Comparison of ENCODE assay signal across 8 mouse cellular contexts in genomic region chr10:84382900-84383883, GRCm38 (mm10). TPM values are rescaled to one million over a fixed set of nuclear protein-coding genes. Genes with fewer than 3 reads are reported as not detected.
DNase-seq lines count a peak whose midpoint lies in the region; ATAC-seq and TF ChIP-seq lines count a peak whose summit lies in the region.

No protein-coding gene starts in this region.

- no peak for DNase-seq in frontal cortex, postnatal 36 days (ENCODE audit: low spot score in 2 of 2)
- peak; percentile 91 for DNase-seq in brain, embryonic 14.5 days (ENCODE audit: low read depth)
- peak; percentile 72 for DNase-seq in hindbrain, embryonic 11.5 days (ENCODE audit: low spot score)
- DNase-seq in gastrocnemius, adult 18-20 months (ENCODE audit: low spot score) = no peak

- TF ChIP-seq POLR2A in brain, embryonic 14.5 days (IDR thresholded peaks at IDR 0.05; ENCODE audit: borderline replicate concordance, extremely low read depth, insufficient read depth, insufficient read length, poor library complexity, severe bottlenecking) = no peak

- H3K9ac ChIP-seq in hindbrain, embryonic 11.5 days (ENCODE audit: low read depth, low read length) = no peak overlapping the region
- no peak overlapping the region for H3K9ac ChIP-seq in lung, embryonic 15.5 days
- no peak overlapping the region for H3K9ac ChIP-seq in stomach, embryonic 15.5 days

- WGBS in hindbrain, embryonic 11.5 days = 24% methylated on average over 17 of the region's 17 CpGs
- WGBS in lung, embryonic 15.5 days = 10% methylated on average over 17 of the region's 17 CpGs
- WGBS in stomach, embryonic 15.5 days = 14% methylated on average over 17 of the region's 17 CpGs

- H3K9me3 ChIP-seq in hindbrain, embryonic 11.5 days (ENCODE audit: control insufficient read depth, low read length) = no peaks in the 10 kb centered on the region
- H3K9me3 ChIP-seq in lung, embryonic 15.5 days = no peaks in the 10 kb centered on the region
- H3K9me3 ChIP-seq in stomach, embryonic 15.5 days = no peaks in the 10 kb centered on the region

- peaks cover 21% of the 10 kb centered on the region for H3K4me1 ChIP-seq in hindbrain, embryonic 11.5 days (replicated peaks; ENCODE audit: control insufficient read depth, insufficient read depth, low read length)
- peaks cover 40% of the 10 kb centered on the region for H3K4me1 ChIP-seq in lung, embryonic 15.5 days
- peaks cover 14% of the 10 kb centered on the region for H3K4me1 ChIP-seq in stomach, embryonic 15.5 days

- no peak for TF ChIP-seq CTCF in brain, embryonic 14.5 days (IDR thresholded peaks at IDR 0.05; ENCODE audit: borderline replicate concordance, extremely low read depth, insufficient read depth, insufficient read length)

- ATAC-seq in frontal cortex, adult (ENCODE audit: low TSS enrichment) = peak; percentile 36
- ATAC-seq in hindbrain, embryonic 11.5 days (ENCODE audit: low FRiP score) = peak; percentile 82
- peak; percentile 83 for ATAC-seq in lung, embryonic 15.5 days (ENCODE audit: borderline replicate concordance, extremely low read depth, low FRiP score, low TSS enrichment)
- ATAC-seq in stomach, embryonic 15.5 days (ENCODE audit: insufficient read depth, low FRiP score, low read depth) = peak; percentile 86
- no peak for ATAC-seq in CD4-positive, CD25-positive, alpha-beta regulatory T cell, adult 4 months

- H3K36me3 ChIP-seq in hindbrain, embryonic 11.5 days (ENCODE audit: control insufficient read depth, insufficient read depth, low read length) = peaks cover 4% of the 10 kb centered on the region; the same call in 1 of the 2 replicates
- 0 out of 2 replicates have a peak, but pooled peaks cover 3% of the 10 kb centered on the region for H3K36me3 ChIP-seq in lung, embryonic 15.5 days
- H3K36me3 ChIP-seq in stomach, embryonic 15.5 days = no peaks in the 10 kb centered on the region

- no peaks in the 10 kb centered on the region for H3K27me3 ChIP-seq in hindbrain, embryonic 11.5 days (ENCODE audit: control insufficient read depth, insufficient read depth, low read length)
- H3K27me3 ChIP-seq in lung, embryonic 15.5 days = no peaks in the 10 kb centered on the region
- H3K27me3 ChIP-seq in stomach, embryonic 15.5 days (replicated peaks) = no peaks in the 10 kb centered on the region

- peak overlapping the region; percentile 69 for H3K27ac ChIP-seq in hindbrain, embryonic 11.5 days (ENCODE audit: low read depth, low read length)
- peak overlapping the region; percentile 77 for H3K27ac ChIP-seq in lung, embryonic 15.5 days
- peak overlapping the region; percentile 31; the same call in 1 of the 2 replicates for H3K27ac ChIP-seq in stomach, embryonic 15.5 days

- no peak overlapping the region for H3K4me3 ChIP-seq in hindbrain, embryonic 11.5 days (ENCODE audit: low read depth, low read length)
- H3K4me3 ChIP-seq in lung, embryonic 15.5 days = no peak overlapping the region
- no peak overlapping the region for H3K4me3 ChIP-seq in stomach, embryonic 15.5 days (replicated peaks)

- H3K4me2 ChIP-seq in hindbrain, embryonic 11.5 days (replicated peaks; ENCODE audit: low read depth, low read length) = 0 out of 2 replicates have a peak overlapping the region, but pooled peaks have one; percentile 6
- no peak overlapping the region; the same call in 1 of the 2 replicates for H3K4me2 ChIP-seq in lung, embryonic 15.5 days
- H3K4me2 ChIP-seq in stomach, embryonic 15.5 days = no peak overlapping the region

RNA-seq across cellular contexts. Expression of gene Nuak1, which starts 57.2 kb away (rescaled TPM):
- polyA plus RNA-seq in brain, embryonic 14.5 days (2012; rRNA removed) = 52.9 and 54.8 TPM in 2 replicates
- 5.1 and 5.7 TPM in 2 replicates for polyA plus RNA-seq in hindbrain, embryonic 11.5 days (2014; fragmentation: Nextera tagmentation; extraction: Ambion mirVana)
- 2.0 and 2.6 TPM in 2 replicates for polyA plus RNA-seq in lung, embryonic 15.5 days (2015; fragmentation: Nextera tagmentation; extraction: Ambion mirVana)
- polyA plus RNA-seq in stomach, embryonic 15.5 days (2015; fragmentation: Nextera tagmentation; extraction: Ambion mirVana) = 1.0 and 1.2 TPM in 2 replicates
- 10 to 100 TPM; 25.0 to 28.4 TPM for total RNA-seq in gastrocnemius, adult 18-20 months (2021)
- polyA plus RNA-seq in CD4-positive, CD25-positive, alpha-beta regulatory T cell, adult 4 months (2017; shearing (Covaris generic)) = not detected

Comparison
In these comparisons a context has a peak if more than half of its experiments do, and no peak if none do; other contexts are left out.
1. DNase-seq: peak in brain, embryonic 14.5 days (single experiment) and hindbrain, embryonic 11.5 days (single experiment); none in frontal cortex, postnatal 36 days (0 of 2) and gastrocnemius, adult 18-20 months (single experiment).
2. Peak in every context shown above with its lines, with median percentiles within 50 percentile points of each other: H3K27ac ChIP-seq.